Mouse (Mus musculus) left cerebral cortex, adult 11 months (tissue): Measurements from ENCODE around the gene Atp1a1.

Experiments
- DNase-seq: peaks from one replicate; pipeline ENCODE4 v3.0.0; 2022; ENCODE audit warnings: low spot score

Gene Atp1a1

DNA sequence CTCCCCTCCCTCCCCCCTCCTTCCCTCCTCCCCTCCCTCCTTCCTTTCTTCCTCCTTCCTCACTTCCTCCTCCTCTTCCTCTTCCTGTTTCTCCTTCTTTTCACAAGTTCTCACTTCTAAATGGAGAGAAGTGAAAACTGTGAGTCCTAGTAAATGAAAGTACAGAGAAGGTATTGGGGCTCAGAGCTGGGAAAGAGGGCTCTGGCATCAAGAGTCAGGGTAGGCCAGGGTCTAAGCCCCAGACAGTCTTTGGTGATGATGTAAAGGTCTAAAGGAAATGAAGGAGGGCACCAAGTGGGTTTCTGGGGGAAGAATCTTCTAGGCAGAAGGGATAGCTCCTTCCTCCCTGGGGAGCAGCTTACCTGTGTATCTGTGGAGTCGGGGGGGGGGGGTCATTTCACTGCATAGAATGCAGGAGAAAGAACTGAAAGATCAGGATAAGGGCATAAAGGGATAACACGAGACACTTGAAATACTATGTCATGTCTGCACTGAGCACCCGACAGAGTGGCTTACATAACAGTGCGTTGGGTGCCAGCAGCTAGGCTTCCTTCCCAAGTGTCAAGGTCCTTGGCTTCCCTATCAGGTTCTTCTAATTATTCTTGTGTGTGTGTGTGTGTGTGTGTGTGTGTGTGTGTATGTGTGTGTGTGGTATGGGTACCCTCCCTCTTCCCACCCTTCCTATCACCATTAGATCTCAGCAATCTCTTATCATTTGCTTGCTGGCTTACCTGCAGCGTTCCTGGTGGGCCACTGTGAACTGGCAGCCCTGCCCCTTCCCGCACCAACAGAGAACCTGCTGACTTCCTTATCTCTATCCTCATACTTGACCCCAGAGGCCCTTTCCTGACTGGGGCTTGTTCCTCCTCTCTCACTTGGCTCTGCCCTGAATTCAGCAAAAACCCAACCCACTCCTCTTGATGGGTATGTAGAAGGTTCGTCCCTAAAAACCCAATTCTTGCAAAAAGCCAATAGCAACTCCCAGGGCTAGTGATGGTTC lies 51.6 kb downstream of the Atp1a1 start:
- DNase-seq, result no peak

DNA sequence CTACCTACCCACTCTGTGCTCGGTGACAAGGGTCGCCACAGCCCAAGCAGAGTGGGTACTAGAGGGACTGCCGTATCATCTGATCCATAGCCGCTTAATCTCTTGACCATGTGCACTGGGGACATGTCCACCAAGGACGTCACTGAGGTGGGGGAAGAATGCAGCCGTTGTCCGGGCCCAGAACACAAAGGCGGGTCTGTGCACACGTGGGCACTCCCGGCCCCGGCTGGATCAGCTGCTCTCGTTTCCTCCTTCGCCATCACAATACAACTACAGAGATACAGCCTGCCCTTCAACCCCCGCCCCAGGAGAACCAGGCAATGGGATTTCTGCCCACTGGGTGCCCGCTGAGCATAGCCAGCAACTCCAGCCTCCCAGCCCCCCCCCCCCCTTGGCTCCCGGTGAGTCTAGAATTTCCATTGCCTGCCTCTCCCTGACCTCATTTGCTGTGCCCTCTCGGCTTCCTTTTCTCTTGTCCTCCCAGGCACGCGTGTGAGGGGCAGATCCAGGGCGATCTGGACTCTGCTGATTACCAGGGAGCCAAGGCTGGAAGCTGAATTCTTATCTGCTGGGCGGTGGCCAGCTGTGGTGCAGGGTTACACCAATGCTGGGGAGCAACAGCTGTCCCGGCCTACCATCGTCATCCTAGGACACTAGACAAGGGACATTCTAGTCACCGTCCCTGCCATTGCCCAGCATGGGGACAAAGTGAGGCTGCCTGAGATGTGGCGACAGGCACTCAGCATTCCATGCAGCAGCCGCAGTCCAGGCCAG lies 52.8 kb downstream of the Atp1a1 start:
- peak; percentile 66 for DNase-seq

DNA sequence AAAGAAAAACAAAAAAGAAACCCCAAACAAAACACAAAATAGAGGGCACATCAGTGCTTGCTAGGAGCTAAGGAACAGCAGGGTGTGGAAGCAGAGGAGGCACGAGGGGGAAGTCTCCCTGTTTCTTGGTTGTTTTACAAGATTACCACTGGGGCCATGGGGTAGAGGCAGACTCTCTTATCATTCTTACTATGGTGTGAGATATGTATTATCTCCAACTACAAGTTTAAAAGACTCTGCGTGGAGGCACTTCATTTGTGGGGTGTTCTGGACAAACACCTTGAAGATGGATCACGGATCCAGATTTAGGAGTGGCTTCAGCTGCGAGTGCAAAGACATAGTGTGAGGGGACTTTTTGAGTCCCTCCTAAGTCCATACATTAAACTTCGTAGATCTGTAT lies 54.7 kb downstream of the Atp1a1 start:
- no peak for DNase-seq

DNA sequence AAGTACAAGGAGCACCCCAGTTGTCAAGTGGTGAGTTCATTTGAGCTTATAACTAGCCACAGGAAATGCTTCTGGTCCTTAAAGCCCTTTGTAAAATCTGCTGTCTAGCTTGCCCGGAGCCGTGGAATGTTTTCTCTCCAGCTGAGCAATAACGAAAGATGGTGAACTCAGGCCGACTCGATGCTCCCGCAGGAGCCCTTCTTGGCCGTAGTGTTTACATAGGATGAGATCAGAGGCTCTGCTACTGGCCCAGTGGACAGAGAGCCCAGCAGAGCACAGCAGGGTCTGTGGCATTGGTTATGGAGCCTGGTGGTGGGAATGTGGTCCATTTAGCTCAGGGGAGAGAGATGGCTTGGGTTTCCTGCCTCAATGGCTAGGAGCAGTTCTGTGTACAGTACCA lies 60.4 kb downstream of the Atp1a1 start:
- no peak for DNase-seq

DNA sequence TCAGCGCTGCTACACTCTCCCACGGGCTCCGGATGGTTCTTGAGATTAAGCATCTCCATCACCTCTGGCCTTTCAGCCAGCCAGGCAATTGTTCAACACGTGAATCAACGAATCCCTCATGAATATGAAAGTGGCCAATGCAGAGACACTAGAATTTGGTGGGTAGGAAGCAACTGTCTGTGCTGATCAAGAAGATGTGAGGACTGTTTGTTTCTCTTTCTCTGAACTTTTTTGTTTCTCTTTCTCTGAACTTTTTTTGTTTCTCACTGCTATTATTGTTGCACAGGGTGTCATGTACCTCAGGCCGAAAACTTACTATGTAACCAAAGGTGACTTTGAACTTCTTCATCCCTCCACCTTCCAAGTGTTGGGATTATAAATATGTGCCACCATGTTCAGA lies 62.9 kb downstream of the Atp1a1 start:
- no peak for DNase-seq

DNA sequence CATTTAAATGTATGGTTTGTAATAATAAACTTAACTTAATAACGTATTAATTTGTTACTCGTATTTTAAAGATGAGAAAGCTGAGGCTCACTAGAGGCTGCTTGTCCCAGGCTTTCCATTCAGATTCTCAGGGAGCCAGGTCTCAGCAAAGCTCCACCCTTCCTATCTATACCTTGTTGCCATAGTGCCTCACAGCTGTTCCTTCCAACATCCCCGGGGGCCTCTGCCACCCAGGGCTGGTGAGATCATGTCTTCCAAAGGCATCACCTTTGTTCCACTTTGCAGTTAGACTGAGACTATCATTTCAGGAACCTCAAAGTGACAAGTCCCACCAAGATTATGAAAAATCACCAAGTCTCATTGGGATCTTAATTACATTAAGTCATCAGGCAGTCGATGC lies 63.9 kb downstream of the Atp1a1 start:
- no peak for DNase-seq

DNA sequence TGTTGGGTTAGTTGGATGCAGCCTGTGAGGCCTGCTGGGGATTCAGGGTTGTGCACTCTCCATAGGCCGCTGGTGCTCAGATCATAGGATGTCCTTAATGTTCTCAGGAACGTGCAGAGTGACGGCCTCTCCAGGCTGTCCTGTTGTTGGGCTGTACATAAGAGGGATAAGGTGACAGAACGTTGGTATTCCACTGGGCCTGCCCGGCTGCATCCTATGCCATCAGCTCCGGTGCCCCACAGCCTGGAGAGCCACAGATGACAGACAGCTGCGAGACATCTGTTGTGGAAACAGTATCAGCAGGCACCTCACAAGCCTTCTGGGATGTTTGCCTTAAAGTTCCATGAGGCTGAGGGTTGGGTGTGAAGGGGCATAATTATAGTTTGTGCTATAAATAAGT lies 68.2 kb downstream of the Atp1a1 start:
- DNase-seq, result peak; percentile 15

DNA sequence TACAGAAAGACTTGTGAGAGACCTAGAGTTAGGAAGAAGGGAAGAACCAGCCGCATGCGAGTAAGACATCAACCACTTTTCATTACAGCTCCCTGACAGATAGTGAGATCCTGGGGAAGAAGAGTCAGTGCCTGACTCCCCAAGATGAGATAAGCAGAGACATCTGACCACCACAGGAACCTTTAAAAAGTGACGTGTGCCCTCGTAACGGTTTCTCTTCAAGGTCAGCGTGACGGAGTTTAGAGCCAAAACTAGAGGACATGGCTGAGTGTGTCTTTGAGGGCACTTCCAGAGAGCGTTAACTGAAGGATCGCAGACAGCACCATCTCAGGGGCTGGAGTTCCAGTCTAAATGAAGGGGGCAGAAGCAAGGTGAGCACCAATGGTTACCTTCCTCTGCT lies 70.2 kb downstream of the Atp1a1 start:
- DNase-seq, result no peak

DNA sequence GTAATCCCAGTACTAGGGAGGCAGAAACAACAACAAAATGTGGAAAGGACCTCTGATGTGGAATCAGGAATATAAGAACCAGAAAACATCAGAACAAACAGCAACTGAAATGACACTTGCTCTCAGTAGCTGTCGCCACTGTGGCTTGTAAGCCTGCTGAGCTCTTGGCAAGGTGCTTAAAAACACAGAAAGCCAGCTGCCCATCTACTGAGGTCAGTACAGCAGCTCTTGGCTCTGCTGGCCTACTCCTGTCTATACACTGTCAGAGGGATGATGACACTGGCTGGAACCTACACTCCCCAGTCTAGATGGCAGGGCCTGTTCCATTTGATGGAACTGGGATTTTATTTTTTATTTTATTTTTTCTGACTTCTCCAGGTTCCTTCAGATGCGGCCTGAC lies 71.1 kb downstream of the Atp1a1 start:
- DNase-seq, result no peak

DNA sequence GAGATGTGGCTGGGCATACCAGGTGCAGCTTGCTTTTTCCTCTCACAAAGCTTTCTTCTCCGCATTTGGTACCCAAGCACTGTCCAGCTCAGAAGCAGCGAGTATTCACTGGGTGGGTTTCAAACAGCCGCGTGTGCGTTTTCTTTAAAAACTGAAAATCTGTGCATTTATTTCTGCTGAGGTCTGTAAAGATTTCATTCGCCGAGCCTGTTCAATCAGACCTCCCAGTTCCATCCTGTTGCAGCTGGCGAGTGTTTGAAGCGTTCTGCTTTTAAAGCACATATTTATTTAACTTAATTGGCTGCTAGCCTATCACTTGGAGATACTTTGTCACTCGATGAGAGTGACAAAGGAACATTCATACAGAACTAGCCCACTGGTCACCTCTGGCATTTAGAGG lies 73.6 kb downstream of the Atp1a1 start:
- no peak for DNase-seq

DNA sequence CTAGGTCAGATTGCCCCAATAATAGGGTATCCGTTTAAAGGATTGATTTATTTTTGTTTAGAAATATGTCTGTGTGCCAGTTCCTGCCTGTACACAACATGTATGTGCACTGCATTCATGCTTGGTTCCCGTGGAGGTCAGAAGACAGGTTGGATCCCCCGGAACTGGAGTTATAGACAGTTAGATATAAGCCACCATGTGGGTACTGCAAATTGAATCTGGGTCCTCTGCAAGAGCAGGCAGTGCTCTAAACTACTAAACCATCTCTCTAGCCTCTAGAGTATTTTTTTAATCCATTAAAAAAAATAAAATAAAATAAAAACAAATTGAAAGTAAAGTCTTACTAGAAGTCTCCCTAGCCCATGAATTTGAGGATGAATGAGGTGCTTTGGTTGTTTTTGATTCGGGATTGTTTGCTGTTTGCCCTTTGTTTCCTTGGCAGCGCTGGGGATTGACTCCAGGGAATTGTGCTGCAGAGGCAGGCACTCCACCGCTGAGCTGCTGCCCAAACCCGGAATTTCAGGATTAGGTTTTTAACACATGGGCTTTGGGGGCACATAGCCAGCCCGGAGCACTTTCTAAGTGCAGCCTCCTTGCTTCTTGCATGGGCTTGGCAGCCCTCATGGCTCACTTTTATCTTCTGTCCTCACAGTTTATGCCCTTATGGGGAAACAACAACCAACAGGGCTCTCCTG lies 75.4 kb downstream of the Atp1a1 start:
- DNase-seq, result no peak

DNA sequence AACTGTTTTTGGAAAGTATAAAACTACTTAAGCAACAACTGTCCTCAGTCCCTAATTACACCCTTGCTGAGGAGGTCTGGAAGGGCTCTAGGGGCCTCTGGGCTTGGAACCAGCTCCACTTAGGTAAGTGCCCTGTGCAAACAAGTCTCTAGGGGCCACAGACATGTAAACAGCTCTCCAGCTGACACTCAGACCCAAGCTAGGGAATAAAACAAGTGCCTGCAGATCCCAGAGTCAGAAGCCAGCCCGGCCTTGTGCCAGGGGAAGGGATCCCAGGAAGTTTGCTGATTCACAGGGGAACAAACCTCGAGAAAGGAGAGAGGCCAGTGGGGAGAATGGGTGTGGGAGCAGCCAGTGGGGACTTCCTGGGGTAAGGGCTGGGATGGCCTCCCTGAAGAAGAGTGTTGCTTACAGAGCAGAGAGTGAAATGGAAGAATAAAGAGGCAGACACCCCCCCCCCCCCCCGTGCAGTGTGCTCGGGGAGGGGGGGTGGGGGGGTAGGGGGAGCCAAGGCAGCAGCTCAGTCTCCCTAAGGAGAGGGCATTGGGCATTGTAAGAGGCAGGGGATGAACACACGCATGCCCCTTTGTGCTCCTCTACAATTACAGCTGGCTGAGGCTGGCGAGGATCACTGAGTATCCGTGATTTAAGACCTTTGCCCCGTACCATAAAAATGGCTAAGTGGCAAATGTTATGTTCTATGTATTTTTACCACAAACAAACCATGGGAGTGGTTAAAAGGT lies 76.2 kb downstream of the Atp1a1 start:
- DNase-seq, result no peak

DNA sequence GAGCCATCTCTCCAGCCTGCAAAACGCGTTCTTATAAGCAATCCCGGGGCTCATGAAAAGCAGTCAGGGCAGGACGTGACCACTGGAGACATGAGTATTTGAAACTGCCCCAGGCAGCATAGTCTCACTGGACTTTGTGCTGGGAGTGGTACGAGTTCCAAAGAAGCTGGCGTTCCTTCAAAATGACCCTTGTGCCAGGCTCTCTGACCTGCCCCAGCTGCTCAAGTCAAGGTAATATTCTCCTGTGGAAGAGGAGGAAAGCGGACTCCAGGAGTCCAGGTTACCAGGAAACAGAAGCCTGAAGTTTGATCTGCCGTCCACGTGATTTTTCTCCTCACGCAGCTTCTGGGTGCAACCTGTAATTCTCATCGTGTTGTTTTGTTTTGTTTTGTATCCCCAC lies 77.9 kb downstream of the Atp1a1 start:
- no peak for DNase-seq
